Mouse (Mus musculus): Measurements from ENCODE around the gene Trip10. TPM values are rescaled to one million over a fixed set of nuclear protein-coding genes. Genes with fewer than 3 reads are reported as not detected.
A peak's percentile ranks its signal among the peaks of the same experiment; 100 is the strongest.

Gene Trip10
- polyA plus RNA-seq, 1 experiment from 2014 or later: 21.7 TPM

GRCm38 (mm10) chr17:57246663-57247392 lies 2.4 kb upstream of the Trip10 start:
- no peaks in the 10 kb centered on the region for H3K27me3 ChIP-seq (ENCODE audit: control insufficient read depth, insufficient read depth, low read length)
- 4% methylated on average over 18 of the region's 18 CpGs for WGBS
- peak overlapping the region; percentile 68 for H3K4me3 ChIP-seq (ENCODE audit: low read depth, low read length)
- no peaks in the 10 kb centered on the region for H3K36me3 ChIP-seq (ENCODE audit: control insufficient read depth, insufficient read depth, low read length)
- H3K4me1 ChIP-seq (ENCODE audit: control insufficient read depth, insufficient read depth, low read length): peaks cover 7% of the 10 kb centered on the region
- peak overlapping the region; percentile 46 for H3K4me2 ChIP-seq (ENCODE audit: low read depth)
- H3K9me3 ChIP-seq (ENCODE audit: control insufficient read depth, low read length): no peaks in the 10 kb centered on the region
- H3K9ac ChIP-seq (ENCODE audit: low read length): peak overlapping the region; percentile 78
- ATAC-seq (ENCODE audit: insufficient read depth, low FRiP score, low TSS enrichment) (peak; percentile 54), DNase-seq (ENCODE audit: low spot score) (no peak)
- H3K27ac ChIP-seq (ENCODE audit: low read depth, low read length): peak overlapping the region; percentile 93

- H3K9me3 ChIP-seq (ENCODE audit: control insufficient read depth, low read length): no peaks in the 10 kb centered on the region
- no peaks in the 10 kb centered on the region for H3K27me3 ChIP-seq (ENCODE audit: control insufficient read depth, insufficient read depth, low read length)
- DNase-seq (ENCODE audit: low spot score) (peak; percentile 94), ATAC-seq (ENCODE audit: insufficient read depth, low FRiP score, low TSS enrichment) (peak; percentile 92)
- no peaks in the 10 kb centered on the region for H3K36me3 ChIP-seq (ENCODE audit: control insufficient read depth, insufficient read depth, low read length)
- under 1% methylated on average over 46 of the region's 46 CpGs for WGBS
- H3K9ac ChIP-seq (ENCODE audit: low read length): peak overlapping the region; percentile 78
- H3K4me1 ChIP-seq (ENCODE audit: control insufficient read depth, insufficient read depth, low read length): peaks cover 7% of the 10 kb centered on the region
- peak overlapping the region; percentile 93 for H3K27ac ChIP-seq (ENCODE audit: low read depth, low read length)
- peak overlapping the region; percentile 68 for H3K4me3 ChIP-seq (ENCODE audit: low read depth, low read length)
- peak overlapping the region; percentile 77 for H3K4me2 ChIP-seq (ENCODE audit: low read depth)
Observed at GRCm38 (mm10) chr17:57247393-57248200, 1.7 kb upstream of the Trip10 start.

DNA sequence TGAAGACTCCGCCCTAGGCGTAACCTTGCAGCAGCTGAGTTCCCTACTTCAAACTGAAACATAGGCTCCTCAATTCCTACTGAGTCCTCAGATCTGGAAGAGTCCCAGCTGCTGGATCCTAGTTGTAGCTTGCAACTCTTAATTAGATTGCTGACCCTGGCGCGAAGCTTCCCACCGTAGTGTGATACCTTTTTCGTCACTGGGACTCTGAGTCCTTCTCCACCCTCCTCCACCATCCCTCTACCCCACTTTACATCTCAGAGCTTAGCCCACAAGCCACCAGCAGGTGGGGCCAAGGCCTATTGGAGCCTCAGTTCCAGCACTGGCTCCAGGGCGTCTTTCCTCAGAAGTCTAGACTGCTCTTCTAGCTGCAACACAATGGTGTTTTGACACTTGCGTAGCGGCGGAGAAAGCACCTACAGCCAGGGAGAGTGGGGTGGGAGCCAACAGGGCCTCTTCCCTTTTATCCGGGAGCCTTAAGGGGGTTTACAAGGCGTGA lies 1.0 kb upstream of the Trip10 start, which contains the start of gene Gpr108:
Gene Gpr108, minus strand, starts transcription at position 246 of the 499 bp plus-strand sequence.
- 0% methylated on average over 12 of the region's 12 CpGs for WGBS

DNA sequence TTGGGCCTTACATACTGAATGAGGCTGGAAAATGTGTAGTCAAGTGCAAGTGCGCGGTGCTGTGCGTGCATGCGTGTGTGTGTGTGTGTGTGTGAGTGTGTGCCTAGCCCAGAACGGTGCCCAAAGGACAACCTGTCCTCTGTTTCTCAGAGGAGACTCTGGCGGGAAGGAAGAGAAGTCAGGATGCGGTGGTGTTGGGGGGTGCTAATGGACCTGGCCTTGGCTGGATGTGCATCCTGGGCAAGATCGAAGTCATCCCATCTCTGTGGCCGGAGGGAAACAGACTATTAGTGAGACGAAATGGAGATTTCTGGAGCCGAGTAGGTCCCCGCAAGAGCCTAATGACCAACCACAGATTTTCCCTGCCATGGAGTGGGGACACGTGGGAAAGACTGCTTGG lies 484 bp upstream of the Trip10 start:
- no peaks in the 10 kb centered on the region for H3K27me3 ChIP-seq (ENCODE audit: control insufficient read depth, insufficient read depth, low read length)
- DNase-seq (ENCODE audit: low spot score): no peak
- H3K9ac ChIP-seq (ENCODE audit: low read length): peak overlapping the region; percentile 35
- H3K4me1 ChIP-seq (ENCODE audit: control insufficient read depth, insufficient read depth, low read length): peaks cover 7% of the 10 kb centered on the region
- H3K27ac ChIP-seq (ENCODE audit: low read depth, low read length): peak overlapping the region; percentile 54
- H3K4me3 ChIP-seq (ENCODE audit: low read depth, low read length): peak overlapping the region; percentile 68
- H3K36me3 ChIP-seq (ENCODE audit: control insufficient read depth, insufficient read depth, low read length): no peaks in the 10 kb centered on the region
- no peaks in the 10 kb centered on the region for H3K9me3 ChIP-seq (ENCODE audit: control insufficient read depth, low read length)
- H3K4me2 ChIP-seq (ENCODE audit: low read depth): peak overlapping the region; percentile 77
- WGBS: 10% methylated on average over 13 of the region's 13 CpGs
- ATAC-seq (ENCODE audit: insufficient read depth, low FRiP score, low TSS enrichment): no peak

More for the DNA sequence above, 1.0 kb upstream of the Trip10 start, which contains the start of gene Gpr108:
- H3K9ac ChIP-seq (ENCODE audit: low read length): peak within 1 kb of the TSS; percentile 78
- DNase-seq (ENCODE audit: low spot score) (peak; percentile 86), ATAC-seq (ENCODE audit: insufficient read depth, low FRiP score, low TSS enrichment) (peak; percentile 57)
- peak within 1 kb of the TSS; percentile 77 for H3K4me2 ChIP-seq (ENCODE audit: low read depth)
- H3K36me3 ChIP-seq (ENCODE audit: control insufficient read depth, insufficient read depth, low read length): no peaks in the 10 kb centered on the region
- H3K4me3 ChIP-seq (ENCODE audit: low read depth, low read length): peak within 1 kb of the TSS; percentile 68
- H3K4me1 ChIP-seq (ENCODE audit: control insufficient read depth, insufficient read depth, low read length): peaks cover 7% of the 10 kb centered on the region
- H3K27ac ChIP-seq (ENCODE audit: low read depth, low read length): peak within 1 kb of the TSS; percentile 93
- H3K9me3 ChIP-seq (ENCODE audit: control insufficient read depth, low read length): no peaks in the 10 kb centered on the region
- no peaks in the 10 kb centered on the region for H3K27me3 ChIP-seq (ENCODE audit: control insufficient read depth, insufficient read depth, low read length)

DNA sequence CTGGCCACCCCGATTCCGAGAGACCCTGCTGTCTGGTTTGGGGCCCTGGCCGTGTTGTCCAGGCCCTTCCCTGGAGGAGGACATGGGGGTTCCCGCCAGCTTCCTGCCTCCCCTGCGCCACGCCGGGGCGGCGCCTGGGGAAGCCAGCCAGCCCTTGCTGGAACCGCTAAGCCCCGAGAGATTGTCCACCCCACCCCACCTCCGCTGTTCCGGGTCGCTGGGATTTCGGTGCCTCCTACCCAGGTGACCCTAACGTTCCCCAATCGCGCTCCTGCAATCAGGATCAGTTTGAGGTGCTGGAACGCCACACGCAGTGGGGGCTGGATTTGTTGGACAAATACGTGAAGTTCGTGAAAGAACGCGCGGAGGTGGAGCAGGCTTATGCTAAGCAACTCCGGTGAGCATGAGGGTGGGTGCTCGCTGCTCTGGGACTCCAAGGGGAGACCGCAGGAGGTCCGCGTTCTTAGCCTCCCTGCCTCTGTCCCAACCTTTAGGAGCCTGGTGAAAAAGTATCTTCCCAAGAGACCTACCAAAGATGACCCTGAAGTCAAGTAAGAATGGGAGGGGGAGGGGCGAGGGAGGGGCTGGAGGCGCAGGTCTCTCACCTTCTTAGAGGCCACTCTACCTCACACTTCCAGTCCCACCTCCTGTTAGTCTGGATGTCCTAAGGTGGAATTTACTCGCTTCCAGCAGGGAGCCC lies 1.4 kb downstream of the Trip10 start:
- no peak overlapping the region for H3K27ac ChIP-seq (ENCODE audit: low read depth, low read length)

DNA sequence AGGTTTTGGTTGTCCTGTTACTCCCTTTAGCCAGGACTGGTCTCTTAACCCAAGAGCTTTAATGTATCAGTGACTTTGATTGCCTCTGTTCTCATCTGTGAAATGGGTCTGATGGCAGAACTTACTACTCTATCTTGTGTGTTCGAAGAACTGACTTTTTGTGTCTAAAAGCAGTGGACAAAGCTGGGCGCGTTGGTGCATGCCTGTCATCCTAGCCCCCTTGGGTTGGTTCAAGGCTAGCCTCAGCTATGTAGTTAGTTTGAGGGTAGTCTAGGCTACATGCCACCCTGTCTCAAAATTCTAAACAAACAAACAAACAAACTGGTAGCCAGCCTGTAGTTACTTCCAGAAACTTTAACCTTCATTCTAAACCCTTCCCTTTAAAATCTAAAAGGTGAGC lies 2.2 kb downstream of the Trip10 start:
- WGBS: 98% methylated on average over 3 of the region's 3 CpGs
- no peak overlapping the region for H3K4me2 ChIP-seq (ENCODE audit: low read depth)
- no peaks in the 10 kb centered on the region for H3K27me3 ChIP-seq (ENCODE audit: control insufficient read depth, insufficient read depth, low read length)
- no peak for DNase-seq (ENCODE audit: low spot score)
- H3K27ac ChIP-seq (ENCODE audit: low read depth, low read length): no peak overlapping the region
- H3K4me1 ChIP-seq (ENCODE audit: control insufficient read depth, insufficient read depth, low read length): peaks cover 7% of the 10 kb centered on the region
- no peak for ATAC-seq (ENCODE audit: insufficient read depth, low FRiP score, low TSS enrichment)
- no peaks in the 10 kb centered on the region for H3K9me3 ChIP-seq (ENCODE audit: control insufficient read depth, low read length)
- H3K9ac ChIP-seq (ENCODE audit: low read length): no peak overlapping the region
- H3K36me3 ChIP-seq (ENCODE audit: control insufficient read depth, insufficient read depth, low read length): 0 out of 2 replicates have a peak, but pooled peaks cover 3% of the 10 kb centered on the region
- H3K4me3 ChIP-seq (ENCODE audit: low read depth, low read length): no peak overlapping the region

More for the DNA sequence above, 1.4 kb downstream of the Trip10 start:
- Histone ChIP-seq H3K9ac (ENCODE audit: low read length) (peak overlapping the region; percentile 57), H3K4me1 (ENCODE audit: control insufficient read depth, insufficient read depth, low read length) (peaks cover 7% of the 10 kb centered on the region), H3K36me3 (ENCODE audit: control insufficient read depth, insufficient read depth, low read length) (0 out of 2 replicates have a peak, but pooled peaks cover 3% of the 10 kb centered on the region), H3K9me3 (ENCODE audit: control insufficient read depth, low read length) (no peaks in the 10 kb centered on the region), H3K4me2 (ENCODE audit: low read depth) (peak overlapping the region; percentile 77), H3K27me3 (ENCODE audit: control insufficient read depth, insufficient read depth, low read length) (no peaks in the 10 kb centered on the region), H3K4me3 (ENCODE audit: low read depth, low read length) (peak overlapping the region; percentile 68)
- WGBS: 5% methylated on average over 33 of the region's 33 CpGs
- ATAC-seq (ENCODE audit: insufficient read depth, low FRiP score, low TSS enrichment) (no peak), DNase-seq (ENCODE audit: low spot score) (peak; percentile 42)

- Histone ChIP-seq H3K9ac (ENCODE audit: low read length) (no peak overlapping the region), H3K27me3 (ENCODE audit: control insufficient read depth, insufficient read depth, low read length) (no peaks in the 10 kb centered on the region), H3K36me3 (ENCODE audit: control insufficient read depth, insufficient read depth, low read length) (peaks cover 5% of the 10 kb centered on the region; the same call in 1 of the 2 replicates), H3K9me3 (ENCODE audit: control insufficient read depth, low read length) (no peaks in the 10 kb centered on the region), H3K4me1 (ENCODE audit: control insufficient read depth, insufficient read depth, low read length) (peaks cover 5% of the 10 kb centered on the region), H3K4me3 (ENCODE audit: low read depth, low read length) (no peak overlapping the region), H3K4me2 (ENCODE audit: low read depth) (no peak overlapping the region), H3K27ac (ENCODE audit: low read depth, low read length) (no peak overlapping the region)
- no peak for DNase-seq (ENCODE audit: low spot score)
- no peak for ATAC-seq (ENCODE audit: insufficient read depth, low FRiP score, low TSS enrichment)
- WGBS: 77% methylated on average over 6 of the region's 6 CpGs
Observed at GRCm38 (mm10) chr17:57253306-57253705, 4.1 kb downstream of the Trip10 start.

DNA sequence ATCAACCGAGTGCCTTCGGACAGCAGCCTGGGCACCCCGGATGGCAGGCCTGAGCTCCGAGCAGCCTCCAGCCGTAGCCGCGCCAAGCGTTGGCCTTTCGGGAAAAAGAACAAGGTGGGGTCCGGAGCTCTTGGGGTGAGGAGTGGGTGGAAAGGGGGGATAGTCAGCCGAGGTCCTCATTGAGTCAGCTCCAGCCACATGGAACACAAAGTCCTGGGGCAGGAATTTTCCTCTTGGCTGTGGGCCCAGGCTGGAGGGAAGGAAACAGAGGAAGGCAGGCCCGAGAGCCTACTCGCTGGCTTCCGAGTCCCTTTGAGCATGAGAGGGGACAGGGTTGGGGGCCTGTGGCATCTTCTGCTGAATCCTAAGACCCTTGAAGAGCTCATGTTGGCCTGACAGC lies 6.1 kb downstream of the Trip10 start:
- ATAC-seq (ENCODE audit: insufficient read depth, low FRiP score, low TSS enrichment): no peak
- DNase-seq (ENCODE audit: low spot score): no peak
- H3K36me3 ChIP-seq (ENCODE audit: control insufficient read depth, insufficient read depth, low read length): peaks cover 6% of the 10 kb centered on the region; the same call in 1 of the 2 replicates
- no peaks in the 10 kb centered on the region for H3K27me3 ChIP-seq (ENCODE audit: control insufficient read depth, insufficient read depth, low read length)
- 94% methylated on average over 14 of the region's 14 CpGs for WGBS
- no peak overlapping the region for H3K4me3 ChIP-seq (ENCODE audit: low read depth, low read length)
- no peaks in the 10 kb centered on the region for H3K9me3 ChIP-seq (ENCODE audit: control insufficient read depth, low read length)
- no peak overlapping the region for H3K4me2 ChIP-seq (ENCODE audit: low read depth)
- H3K9ac ChIP-seq (ENCODE audit: low read length): no peak overlapping the region
- H3K4me1 ChIP-seq (ENCODE audit: control insufficient read depth, insufficient read depth, low read length): peaks cover 5% of the 10 kb centered on the region
- H3K27ac ChIP-seq (ENCODE audit: low read depth, low read length): no peak overlapping the region

All from neural tube, embryonic 11.5 days (tissue).